Mouse (Mus musculus) kidney, adult 18-20 months (tissue): Measurements from ENCODE around the gene Slc16a5.
A peak's percentile ranks its signal among the peaks of the same experiment; 100 is the strongest.
"Not testable (repeated sequence)": the region's sequence is repeated elsewhere in the genome, so short reads cannot be mapped to it uniquely, and the experiment has no call there.

Source experiments
- DNase-seq: peaks from one replicate; pipeline ENCODE4 v3.0.0; 2021

Gene Slc16a5

GRCm38 (mm10) chr11:115483278-115483677 lies 21.0 kb downstream of the Slc16a5 start:
- DNase-seq: no peak

- DNase-seq: peak; percentile 81
These were observed 21.5 kb downstream of the Slc16a5 start for GRCm38 (mm10) chr11:115483726-115484125.

DNA sequence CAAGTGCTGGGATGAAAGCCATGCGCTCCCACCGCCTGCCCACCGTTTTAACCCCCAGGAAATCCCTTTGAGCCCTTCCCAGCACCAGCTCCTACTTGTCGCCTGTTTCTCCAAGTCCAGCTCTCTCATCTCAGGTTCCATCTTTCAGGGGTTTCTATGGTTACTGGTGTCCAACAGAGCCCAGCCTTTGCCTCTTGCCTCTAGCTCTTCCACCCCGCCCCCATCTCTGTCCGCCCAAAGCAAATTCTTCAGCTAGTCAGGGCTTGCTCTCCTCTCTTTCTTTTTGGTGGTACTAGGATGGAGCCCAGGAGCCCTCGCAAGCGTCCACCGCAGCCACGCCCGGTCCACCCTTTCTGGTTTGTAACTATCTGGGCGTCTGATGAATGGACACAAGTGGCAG lies 22.9 kb downstream of the Slc16a5 start:
- no peak for DNase-seq

DNA sequence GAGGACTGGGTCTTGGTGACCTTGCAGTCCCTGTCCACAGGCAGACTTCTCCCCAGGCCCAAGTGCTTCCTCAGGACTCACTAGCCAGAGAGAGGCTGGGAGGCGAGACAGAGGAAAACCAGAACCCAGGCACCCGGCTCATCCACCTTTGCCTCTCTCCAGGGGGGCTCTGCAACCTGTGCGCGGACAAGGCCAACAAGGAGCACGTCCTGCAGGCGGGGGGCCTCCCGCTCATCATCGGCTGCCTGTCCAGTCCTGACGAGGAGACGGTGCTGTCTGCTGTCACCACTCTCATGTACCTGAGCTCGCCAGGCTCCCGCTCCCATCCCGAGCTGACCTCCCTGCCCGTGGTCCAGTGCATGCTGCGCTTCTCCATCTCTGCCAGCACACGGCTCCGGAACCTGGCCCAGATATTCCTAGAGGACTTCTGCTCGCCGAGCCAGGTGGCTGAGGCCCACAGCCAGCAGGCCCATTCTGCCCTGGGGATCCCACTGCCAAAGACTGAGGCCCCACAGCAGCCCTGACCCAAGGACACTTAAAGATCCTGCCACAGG lies 26.4 kb downstream of the Slc16a5 start:
- no peak for DNase-seq

DNA sequence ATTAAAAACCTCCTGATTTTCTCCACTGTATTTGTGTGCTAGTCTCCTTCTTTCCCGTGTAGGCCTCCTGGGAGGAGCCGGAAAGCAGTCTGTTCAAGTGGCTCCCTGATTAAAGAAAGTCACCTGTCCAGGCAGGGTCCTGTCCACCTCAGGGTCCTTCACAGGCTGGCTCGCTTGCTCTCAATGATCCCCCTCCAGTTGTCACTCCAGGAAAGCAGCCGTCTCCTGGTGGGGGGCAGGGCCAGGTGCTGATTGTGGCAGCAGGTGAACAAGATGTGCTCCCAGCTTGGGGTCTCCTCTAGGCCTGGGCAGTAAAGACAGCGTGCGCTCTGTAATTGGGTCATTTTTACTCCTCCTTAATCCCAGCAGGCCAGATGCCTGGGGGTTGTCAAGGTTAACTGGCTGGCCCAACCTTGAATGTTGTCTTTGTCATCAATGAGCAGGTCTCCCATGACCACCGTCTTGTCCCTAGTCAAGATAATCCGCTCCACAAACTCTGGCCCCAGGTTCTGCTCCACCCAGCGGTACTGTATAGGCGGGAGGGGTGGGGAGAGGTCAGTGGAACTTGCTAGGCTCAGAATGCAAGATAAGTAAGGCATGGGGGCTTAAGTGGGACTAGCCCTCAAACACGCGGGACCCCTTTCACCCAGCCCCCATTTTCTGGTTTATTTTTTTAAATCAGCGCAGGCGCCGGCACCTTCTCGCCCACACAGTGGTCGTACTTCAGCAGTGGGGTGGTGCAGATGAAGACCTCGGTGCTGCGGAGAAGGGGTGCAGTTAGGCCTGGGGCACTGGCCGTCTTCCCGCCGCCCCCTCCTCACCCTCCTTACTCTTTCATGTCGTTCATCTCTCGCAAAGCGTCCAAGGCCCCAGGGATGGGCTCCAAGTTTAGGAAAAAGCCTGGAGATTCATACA lies 28.4 kb downstream of the Slc16a5 start:
- no peak for DNase-seq

DNA sequence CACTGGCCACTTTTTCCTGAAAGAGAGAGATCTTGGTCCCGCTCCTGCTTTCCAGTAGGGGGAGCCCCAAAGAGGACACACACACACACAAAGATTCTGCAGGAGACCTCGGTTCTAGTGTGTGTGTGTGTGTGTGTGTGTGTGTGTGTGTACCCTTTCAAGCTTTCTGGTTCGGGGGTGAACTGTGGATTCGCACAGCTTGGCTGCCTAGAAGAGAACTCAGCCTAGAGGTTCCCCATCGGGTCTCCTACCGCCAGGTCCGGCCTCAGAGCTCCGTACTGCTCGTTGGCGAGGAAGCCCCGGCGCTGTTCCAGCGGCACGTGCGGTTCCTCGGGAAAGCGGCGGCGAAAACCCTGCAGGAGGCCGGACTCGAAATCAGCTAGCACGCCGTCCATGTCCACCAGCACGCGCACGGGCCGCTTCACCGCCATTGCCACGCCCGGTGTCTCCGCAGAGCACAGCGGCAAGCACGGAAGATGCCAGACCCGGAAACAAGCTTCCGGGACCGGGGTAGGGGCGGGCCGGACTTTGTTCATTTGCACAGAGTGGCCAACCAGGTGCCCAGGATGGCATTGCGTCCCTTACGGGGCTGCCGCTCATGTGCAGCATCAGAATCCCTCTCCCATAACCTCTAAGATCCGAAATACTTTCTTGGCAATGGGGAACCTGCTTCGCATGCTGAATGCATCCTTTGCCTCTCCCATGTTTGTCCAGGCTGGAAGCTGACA lies 29.2 kb downstream of the Slc16a5 start, which contains the start of gene Nt5c:
Gene Nt5c (minus strand): TSS at position 507 of the 728 bp plus-strand sequence.
- DNase-seq: peak; percentile 84

- no peak for DNase-seq
These were observed 30.1 kb downstream of the Slc16a5 start for GRCm38 (mm10) chr11:115492387-115492786.

DNA sequence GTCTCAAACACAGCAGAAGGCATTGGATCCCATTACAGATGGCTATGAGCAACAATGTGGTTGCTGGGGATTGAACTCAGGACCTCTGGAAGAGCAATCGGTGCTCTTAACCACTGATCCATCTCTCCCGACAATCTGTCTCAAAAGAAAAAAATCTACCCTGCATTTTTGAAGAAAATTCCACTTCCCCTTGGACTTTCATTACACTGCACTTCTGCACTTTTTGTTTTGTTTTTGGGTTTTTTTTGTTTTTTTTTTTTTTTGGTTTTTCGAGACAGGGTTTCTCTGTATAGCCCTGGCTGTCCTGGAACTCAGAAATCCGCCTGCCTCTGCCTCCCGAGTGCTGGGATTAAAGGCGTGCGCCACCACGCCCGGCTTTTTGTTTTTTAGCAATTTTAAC lies 34.3 kb downstream of the Slc16a5 start:
- not testable (repeated sequence) for DNase-seq

GRCm38 (mm10) chr11:115502636-115503035 lies 40.4 kb downstream of the Slc16a5 start:
- no peak for DNase-seq

GRCm38 (mm10) chr11:115506586-115506985 lies 44.3 kb downstream of the Slc16a5 start:
- DNase-seq: no peak

DNA sequence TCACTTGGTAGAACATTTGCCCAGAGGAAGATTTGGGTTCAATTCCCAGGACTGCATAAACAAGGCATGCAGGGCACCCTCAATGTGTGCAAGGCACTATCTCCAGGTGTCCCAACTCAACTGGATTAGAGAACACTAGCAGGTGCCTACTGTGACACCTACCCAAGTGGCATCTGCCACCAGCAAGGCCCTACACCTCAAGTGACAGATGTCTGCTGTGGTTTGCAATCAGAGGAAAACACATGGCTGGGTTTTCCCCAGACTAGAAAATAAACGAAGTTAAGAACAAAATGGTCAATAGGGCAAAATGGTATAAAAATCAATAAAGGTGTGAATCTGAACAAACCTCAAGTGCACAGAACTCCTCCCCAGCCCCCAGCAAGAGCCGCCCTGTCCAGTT lies 45.8 kb downstream of the Slc16a5 start:
- DNase-seq: no peak

DNA sequence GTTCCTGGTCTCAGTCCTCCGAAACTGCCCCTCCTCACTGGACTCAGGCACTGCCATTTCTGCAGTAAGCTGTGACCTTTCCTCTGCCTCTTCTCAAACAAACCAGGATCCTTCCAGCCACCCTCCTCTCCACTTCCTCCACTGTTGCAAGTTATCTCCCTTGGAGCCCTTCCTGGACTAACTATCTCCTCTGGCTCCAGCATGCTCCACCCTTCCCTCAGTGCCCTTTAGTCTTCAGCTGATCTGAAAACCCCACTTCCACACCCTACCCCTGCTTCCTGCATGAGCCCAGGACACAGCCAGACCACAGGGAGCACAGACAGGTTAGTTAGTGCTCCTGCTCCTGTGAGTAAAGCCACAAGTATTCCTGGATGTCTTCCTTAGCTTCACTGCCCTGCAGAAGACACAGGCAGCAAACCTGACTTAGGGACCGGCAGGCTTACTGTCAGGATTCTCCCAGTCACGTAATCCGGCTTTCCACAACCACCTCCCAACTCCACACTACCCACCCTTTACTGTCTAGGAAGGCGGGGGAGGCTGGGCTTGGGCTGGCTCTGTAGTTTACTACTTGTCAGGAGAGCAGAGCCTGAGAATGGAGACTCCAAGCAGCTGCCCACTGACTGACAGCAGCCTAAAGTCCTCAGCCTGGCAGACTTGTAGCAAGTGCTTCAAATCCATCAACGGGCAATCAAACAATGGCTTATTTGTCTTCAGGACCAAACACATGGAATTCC lies 47.7 kb downstream of the Slc16a5 start:
- no peak for DNase-seq

GRCm38 (mm10) chr11:115510507-115510888 lies 48.2 kb downstream of the Slc16a5 start:
- DNase-seq: no peak

DNA sequence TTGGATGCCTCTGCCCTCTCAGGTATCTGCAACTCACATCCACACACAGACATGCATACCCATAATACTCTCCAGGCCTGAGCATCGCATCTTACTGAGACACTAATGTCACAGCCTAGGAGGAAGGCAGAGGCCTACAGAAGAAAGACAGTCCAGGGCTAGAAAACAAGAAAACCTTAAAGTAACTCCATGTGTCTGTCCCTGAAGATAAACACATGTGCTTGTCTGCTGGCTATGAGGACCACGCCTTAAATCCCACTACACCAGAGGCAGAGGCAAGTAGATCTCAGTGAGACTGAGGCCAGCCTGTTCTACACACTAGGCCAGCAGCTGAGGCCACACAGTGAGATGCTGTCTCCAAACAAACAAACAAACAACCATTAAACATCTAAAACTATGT lies 48.8 kb downstream of the Slc16a5 start:
- no peak for DNase-seq

DNA sequence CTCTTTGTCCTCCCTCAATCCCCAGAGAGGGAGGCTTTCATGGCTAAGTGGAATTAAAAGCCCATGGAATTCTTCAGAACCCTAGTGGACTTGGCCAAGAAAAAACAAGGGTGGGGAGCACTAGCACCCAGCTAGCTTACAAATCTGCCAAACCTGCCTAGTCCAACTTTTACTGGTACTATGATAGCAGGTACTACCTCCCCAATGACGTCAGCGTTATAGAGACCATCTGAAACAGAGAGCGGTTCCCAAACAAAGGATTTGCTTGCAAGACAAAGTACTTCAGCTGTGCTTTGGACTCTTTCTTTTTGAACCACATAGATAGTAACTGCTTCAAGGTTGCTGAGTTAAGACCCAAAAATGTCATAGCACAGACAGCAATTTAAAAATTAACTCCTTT lies 49.7 kb downstream of the Slc16a5 start:
- DNase-seq: no peak

- no peak for DNase-seq
These were observed 50.3 kb downstream of the Slc16a5 start for GRCm38 (mm10) chr11:115512407-115513183.

- peak; percentile 35 for DNase-seq
These were observed 51.3 kb downstream of the Slc16a5 start for GRCm38 (mm10) chr11:115513271-115514237.

DNA sequence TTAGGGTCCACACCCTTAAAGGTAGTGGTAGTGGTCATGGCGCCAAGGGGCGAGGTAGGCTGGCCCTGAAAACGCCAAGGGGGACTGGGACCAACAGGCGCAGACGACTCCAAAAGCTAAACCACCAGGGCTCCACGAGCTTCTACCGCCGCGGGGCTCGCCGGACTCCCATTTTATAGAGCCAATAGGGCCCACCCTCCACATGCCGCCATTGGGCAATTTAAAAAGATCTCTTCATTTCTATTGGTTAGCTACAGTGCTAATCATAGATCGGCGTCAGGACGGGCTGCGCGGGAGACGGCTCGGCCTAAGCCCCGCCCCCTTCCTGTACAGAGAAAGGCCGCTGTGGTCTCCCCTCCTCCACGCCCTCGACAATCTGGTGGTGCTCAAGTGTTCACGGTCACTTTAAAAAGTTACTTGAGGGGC lies 52.0 kb downstream of the Slc16a5 start, which contains the start of gene Jpt1:
Gene Jpt1 (minus strand): TSS at position 150 of the 426 bp plus-strand sequence.
- DNase-seq: peak; percentile 97

GRCm38 (mm10) chr11:115515021-115515420 lies 52.7 kb downstream of the Slc16a5 start:
- DNase-seq: no peak

- DNase-seq: no peak
These were observed 54.7 kb downstream of the Slc16a5 start for GRCm38 (mm10) chr11:115516942-115517341.

DNA sequence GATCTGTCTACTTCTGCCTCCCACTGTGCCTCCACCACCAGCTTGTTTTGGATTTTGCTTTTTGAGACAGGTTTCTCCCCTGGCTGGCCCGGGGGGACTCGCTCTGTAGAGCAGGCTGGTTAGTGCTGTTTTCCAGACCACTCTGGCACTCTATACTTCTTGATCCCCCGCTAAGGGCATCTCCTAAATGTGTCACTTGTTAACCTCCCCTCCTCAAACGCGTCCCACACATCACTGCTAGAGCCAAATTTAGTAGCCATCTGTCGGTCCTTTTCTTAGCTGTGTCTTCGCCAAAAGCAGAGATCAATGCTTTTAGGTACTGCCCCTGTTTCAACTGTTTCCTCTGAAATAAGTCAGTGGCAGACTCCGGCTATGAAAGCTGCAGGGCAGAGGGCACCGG lies 56.4 kb downstream of the Slc16a5 start:
- no peak for DNase-seq
